Mouse (Mus musculus) left cerebral cortex, adult 2 months (tissue): ENCODE measurements at regions not wholly inside any gene's neighbourhood (a gene's known extent, or its start where the extent isn't known, plus 50 kb on each side); places are given as distances from the start of the nearest gene placed in this dataset.

Experiments
- DNase-seq, 2 experiments: peaks; one replicate each; pipeline ENCODE4 v3.0.0; 2021 to 2022; ENCODE audit warnings: low spot score in 2 of 2, mixed read lengths in 1 of 2; ENCODE audit errors: extremely low spot score in 1 of 2
- H3K27ac ChIP-seq: fragments of 200-600 bp; 2 replicates; pipeline ENCODE4 v1.8.1; 2022
- H3K4me3 ChIP-seq: fragments of 200-600 bp; 2 replicates; pipeline ENCODE4 v1.8.1; 2022
- CTCF ChIP-seq: fragments of 200-600 bp; IDR thresholded peaks from 2 replicates; pipeline ENCODE4 v1.8.1; 2022; ENCODE audit warnings: antibody characterized with exemption, mild to moderate bottlenecking, moderate library complexity
- intact Hi-C: fragments of 180-260 bp; cut with DNase I; formaldehyde crosslinking; loops from one replicate; pipeline ENCODE4 v1.15.1; 2025

DNA sequence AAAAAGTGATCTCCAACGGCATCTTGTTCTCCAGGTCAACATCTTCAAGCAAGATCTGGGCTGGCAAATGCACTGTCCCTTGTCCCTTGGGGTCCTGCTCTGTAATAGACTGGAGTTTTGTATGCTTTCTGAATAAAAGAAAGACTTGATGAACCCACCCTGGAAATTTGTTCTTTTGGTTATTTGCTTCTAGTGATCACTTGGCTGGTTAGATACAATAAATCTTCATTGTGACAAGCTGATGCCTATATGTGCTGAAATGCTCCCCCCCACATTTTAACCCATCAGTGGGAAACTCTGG is 65.0 kb downstream of the Dmac1 start:
- no peak for DNase-seq
- TF ChIP-seq CTCF = no peak
- no peak overlapping the region for H3K4me3 ChIP-seq
- no peak overlapping the region for H3K27ac ChIP-seq
- intact Hi-C loops = no loop called here

DNA sequence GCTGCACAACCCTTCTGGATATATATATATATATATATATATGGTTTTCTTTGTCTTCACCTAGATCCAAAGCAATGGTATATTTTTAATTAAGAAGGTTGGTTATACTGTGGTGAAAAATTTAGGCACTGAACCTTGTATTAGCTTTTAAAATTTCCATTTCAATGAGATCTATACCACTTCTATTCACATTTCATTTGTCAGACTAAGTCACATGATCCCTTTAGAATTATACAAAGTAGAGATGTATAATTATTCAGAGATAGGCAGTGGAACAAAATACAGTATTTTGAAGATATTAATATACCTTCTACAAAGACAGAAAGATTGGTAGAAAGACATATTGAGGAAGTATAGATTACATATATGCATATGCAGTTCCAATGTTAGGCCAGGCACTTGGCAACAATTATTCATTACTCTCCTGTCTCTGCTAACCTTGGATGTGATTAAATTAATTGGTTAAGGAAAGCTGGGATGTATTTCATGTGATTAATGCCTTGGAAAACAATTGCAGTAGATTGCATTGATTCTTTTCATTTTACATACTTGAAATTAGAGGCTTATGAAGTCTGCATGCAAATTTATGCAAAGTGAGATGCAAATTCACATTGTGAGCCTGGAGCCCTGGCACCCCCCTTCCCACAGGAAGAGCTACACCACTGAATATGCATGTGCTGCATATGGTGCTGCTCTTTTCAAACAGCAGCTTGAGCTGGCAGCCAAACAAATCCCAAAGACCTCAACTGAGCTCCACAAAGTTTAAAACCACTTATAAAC is 65.5 kb downstream of the Dmac1 start:
- intact Hi-C loops = no loop called here
- H3K4me3 ChIP-seq = no peak overlapping the region
- peak; percentile 7 to 17 for DNase-seq
- TF ChIP-seq CTCF = no peak
- H3K27ac ChIP-seq = no peak overlapping the region; the same call in 1 of the 2 replicates
